Mouse (Mus musculus) mesoderm, embryonic 11.5 days (tissue): ENCODE measurements around the gene Tmem175.

ENCODE experiments used
- DNase-seq: peaks from one replicate; pipeline ENCODE4 v3.0.0-alpha.2; 2012; ENCODE audit warnings: low read depth, low spot score

The Tmem175 gene

DNA sequence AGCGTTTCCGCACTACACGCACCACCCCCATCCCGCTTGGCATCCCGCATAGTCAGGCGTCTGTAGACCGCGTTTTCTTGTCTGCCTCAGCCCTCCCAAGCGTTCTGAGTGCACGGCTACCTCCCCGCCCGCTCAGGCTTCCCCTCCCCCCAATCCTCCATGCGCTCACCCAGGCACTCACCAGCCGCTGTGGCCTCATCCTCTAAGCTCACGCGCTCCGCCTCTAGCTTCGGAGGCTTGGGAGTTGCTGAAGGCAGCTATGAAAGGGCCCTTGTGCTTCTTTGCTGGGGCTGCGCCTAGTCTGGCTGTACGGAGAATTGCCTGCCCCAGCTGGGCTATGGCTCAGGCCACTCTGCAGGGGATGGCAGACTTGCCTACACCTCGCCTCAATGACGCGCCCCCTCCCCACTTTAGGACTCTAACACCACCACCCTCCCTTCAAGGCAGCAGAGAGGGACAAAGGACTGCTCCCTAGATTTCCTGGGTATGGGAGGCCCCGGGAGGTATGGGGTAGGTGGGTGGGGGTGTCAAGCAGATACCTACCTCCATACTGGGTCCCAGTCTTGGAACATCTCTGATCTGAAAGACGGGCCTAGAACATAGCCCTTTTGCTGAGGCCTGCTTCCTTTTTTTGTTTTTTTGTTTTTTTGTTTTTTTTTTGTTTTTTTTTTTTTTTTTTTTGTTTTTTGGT is 48.2 kb downstream of the Tmem175 start:
- DNase-seq: peak; percentile 80

DNA sequence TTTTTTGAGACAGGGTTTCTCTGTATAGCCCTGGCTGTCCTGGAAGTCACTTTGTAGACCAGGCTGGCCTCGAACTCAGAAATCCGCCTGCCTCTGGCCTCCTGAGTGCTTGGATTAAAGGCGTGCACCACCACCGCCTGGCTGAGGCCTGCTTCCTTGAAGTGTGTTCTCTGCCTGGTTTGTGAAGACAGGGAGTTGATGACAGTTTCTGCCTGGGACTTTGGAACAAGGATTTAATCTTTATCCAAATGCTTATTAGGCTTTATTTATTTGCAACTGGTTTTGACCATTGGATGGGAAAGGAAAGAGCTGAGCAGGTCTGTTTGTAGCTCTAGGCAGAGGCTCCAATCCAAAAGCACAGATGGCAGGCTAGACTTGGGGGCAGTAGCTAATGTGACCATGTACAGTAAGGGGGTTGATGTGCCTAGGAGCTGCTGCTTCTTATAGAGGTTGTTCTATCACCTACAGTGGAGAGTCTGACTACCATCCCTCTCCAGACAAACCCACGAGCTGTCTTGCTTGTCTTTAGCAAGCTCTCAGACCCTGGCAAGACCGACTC is 48.8 kb downstream of the Tmem175 start:
- no peak for DNase-seq

DNA sequence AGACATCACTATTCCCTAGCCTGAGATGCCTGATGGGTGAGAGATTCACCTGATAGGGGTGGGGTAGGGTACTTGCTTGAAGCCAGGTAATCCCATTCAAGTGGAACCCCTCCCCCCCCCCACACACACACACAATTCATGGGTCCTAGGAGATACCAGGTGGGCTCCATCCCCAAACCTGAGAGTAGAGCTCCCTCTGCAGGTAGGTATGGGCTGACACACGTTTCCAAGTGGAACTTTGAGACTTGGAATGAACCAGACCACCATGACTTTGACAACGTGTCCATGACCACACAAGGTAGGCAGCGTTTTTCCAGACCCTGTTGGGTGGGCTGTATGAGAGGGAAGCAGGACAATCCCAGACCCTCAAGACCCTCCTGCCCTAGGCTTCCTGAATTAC is 50.3 kb downstream of the Tmem175 start:
- DNase-seq: no peak

DNA sequence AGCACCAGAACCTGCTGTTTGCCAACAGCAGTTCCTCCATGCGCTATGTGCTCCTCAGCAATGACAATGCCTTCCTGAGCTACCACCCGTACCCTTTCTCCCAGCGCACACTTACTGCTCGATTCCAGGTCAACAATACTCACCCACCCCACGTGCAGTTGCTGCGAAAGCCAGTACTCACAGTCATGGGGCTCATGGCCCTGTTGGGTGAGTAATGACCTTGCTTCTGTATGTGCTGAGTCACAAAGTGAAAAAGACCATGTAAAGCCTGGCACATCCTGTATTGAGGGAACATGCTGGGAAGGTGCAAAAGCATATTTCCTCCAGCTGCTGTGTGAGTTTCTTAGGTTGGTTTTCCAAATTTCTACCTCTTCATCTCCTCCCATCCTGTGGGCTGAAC is 51.3 kb downstream of the Tmem175 start:
- no peak for DNase-seq

DNA sequence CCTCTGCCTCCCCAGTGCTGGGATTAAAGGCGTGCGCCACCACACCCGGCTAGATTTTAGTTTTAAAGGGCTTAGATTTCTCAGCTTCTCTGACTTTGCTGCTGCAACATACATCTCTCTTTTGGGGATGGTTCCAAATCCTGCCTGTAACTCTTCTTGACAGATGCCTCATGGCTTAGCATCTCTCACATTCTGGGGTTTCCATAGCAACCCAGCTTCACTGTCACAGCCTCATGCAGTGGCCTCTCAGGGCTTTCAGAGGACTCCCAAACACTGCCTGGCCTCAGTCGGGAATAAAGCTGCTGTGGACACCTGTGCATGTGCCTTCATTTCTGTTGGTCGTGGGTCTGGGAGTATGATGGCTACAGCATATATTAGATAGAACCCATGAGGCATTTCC is 59.5 kb downstream of the Tmem175 start:
- peak; percentile 34 for DNase-seq

DNA sequence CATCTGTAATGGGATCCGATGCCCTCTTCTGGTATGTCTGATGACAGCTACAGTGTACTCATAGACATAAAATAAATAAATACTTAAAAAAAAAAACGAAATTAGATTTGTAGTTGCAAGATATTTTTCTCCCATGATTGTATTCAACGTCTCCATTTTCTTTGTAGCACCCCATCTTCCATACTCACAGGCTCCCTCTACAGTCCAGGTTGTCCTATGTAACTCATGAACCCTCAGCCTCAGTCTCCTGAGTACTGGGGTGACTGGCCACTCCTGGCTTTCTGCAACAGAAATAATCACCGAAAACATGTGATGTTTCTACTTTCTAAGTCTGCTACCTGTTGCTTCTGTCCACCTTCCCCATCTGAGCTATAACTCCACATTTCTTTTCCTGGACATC is 61.6 kb downstream of the Tmem175 start:
- no peak for DNase-seq

DNA sequence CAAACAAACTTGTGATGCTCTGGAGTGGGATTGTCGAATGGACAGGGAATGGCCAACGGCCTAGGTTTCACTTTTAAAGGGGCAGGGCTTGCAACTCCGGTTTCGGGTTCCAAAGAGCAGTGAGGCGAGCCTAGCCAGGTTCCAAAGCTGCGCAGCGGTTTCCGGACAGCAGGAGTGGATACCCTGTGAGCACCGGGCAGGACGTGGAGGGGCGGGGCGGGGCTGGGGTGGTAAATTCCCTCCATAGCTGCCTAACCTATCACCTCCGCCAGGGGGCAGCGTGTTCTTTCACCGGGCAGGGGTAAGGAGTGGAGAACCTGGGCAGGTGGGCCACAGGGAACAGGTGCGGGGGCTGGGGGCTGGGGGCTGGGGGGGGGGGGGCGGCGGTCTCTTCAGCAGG is 62.7 kb downstream of the Tmem175 start, which contains the start of gene Fgfrl1:
Fgfrl1 (plus strand) TSS at position 112 of the 400 bp plus-strand sequence.
- peak; percentile 62 for DNase-seq

DNA sequence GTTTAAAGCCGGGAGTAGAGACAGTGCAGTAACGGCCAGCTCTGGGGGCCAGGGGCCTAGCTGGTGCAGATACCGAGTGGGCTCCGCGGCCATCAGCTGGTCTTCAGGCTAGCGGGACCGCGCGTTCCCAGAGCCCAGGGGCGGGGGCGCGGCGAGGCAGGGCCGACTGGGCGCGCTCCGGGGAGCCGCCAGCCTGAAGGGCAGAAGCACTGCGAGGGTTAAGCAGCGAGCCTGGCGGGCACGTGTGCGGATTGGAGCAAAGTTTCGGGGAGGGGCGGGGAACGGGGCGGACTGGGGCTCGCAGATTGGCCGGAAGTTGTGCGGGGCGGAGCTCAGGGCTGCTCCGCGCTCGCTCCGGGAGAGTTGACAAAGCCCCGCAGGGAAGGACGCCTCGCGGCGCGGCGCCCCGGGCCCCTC is 64.3 kb downstream of the Tmem175 start:
- DNase-seq: peak; percentile 94

DNA sequence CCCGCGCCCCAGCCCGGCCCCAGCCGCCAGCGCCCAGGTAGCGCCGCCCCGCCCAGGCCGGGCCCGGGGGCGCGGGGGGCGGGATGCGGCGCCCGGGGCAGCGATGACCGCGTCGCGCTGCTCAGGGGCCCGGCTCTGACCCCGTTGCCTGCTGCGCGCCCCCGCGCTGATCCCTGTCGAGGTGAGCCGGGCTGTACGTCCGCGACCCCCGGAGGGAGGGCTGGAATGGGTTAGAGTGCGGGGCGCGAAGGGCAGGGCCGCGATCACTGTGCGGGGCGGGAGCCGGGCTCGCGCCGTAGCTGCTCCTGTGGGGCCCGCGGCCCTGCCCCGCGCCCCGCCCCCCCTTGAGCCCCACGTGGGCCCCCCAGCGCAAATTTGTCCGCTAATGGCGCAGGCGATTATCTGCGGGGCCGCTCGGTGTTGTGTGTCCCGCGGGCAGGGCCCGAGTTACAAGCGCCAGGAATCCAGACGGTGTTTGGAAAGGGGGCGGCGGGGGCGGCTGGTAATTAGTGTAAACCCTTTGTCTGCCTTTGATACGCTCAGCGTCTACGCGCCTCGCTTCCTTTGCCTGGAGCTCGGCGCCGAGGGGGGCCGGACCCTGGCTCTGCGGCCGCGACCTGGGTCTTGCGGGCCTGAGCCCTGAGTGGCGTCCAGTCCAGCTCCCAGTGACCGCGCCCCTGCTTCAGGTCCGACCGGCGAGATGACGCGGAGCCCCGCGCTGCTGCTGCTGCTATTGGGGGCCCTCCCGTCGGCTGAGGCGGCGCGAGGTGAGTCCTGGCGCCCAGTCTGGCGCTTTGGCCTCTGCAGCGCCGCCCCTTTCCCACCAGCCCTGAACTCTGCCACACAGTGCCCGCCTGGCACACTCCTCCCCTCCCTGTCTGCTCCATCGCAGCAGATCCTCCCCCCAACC is 65.0 kb downstream of the Tmem175 start:
- peak; percentile 44 for DNase-seq

DNA sequence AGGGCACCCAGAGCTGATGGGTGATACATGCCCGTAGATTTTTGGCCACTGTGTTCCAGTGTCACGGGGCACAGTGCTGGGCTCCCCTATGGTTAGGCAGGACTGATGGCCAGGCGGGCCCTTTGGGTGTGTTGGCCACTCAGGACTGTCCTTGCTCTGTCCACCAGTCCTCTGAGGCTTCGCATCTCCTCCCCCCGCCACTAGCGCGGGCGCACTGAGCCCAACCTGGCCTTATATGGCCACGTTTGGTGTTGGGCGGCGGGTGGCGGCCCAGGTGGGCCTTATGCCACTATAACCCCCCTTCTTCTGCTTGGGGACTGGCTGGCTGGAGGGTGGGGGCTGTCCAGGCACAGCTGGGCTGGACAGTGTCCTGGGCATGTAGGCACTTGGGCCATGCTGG is 66.3 kb downstream of the Tmem175 start:
- DNase-seq: no peak

DNA sequence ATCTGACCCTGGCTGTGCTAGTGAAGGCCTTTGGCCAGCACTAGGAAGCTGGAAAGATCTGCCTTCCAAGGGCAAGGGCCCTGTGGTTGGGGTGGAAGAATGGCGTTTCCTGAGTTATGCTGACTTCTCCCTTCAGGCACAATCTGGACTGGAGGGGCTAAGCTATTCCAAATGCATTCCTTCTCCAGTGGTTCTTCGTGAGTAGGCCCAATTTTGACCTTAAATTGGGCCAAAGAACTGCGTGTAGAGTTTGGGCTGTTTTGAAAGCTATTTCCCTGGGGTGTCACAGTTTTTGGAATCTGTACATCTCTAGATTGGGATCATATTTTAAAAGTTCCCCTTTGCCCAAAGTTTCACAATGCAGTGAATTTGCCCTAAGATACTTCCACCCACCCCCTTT is 67.0 kb downstream of the Tmem175 start:
- no peak for DNase-seq

GRCm38 (mm10) chr5:108697341-108697753 is 67.8 kb downstream of the Tmem175 start:
- DNase-seq: peak; percentile 86
